Mouse (Mus musculus): Measurements from ENCODE around the gene Mertk. TPM values are rescaled to one million over a fixed set of nuclear protein-coding genes. Genes with fewer than 3 reads are reported as not detected.
"Not testable (repeated sequence)": the region's sequence is repeated elsewhere in the genome, so short reads cannot be mapped to it uniquely, and the experiment has no call there.

Mertk gene
- total and polyA plus RNA-seq, 2 experiments from 2014 or later = 3.0 to 6.3 TPM

GRCm38 (mm10) chr2:128693236-128693635 is 5.5 kb upstream of the Mertk start:
- no peak overlapping the region for H3K4me3 ChIP-seq (ENCODE audit: low read length)
- H3K36me3 ChIP-seq (ENCODE audit: insufficient read depth, low read length) = no peaks in the 10 kb centered on the region
- no peaks in the 10 kb centered on the region for H3K27me3 ChIP-seq (ENCODE audit: insufficient read depth, low read length)
- no peak for DNase-seq (ENCODE audit: low spot score)
- 65% methylated on average over 4 of the region's 4 CpGs for WGBS
- ATAC-seq = no peak
- H3K9me3 ChIP-seq (ENCODE audit: low read length) = no peaks in the 10 kb centered on the region
- TF ChIP-seq CTCF (IDR thresholded peaks at IDR 0.05; ENCODE audit: low read depth) = no peak
- H3K9ac ChIP-seq (replicated peaks; ENCODE audit: low read length) = no peak overlapping the region
- no peak overlapping the region for H3K27ac ChIP-seq
- H3K4me2 ChIP-seq (ENCODE audit: low read depth, low read length) = no peak overlapping the region
- H3K4me1 ChIP-seq (ENCODE audit: insufficient read depth, low read length) = no peaks in the 10 kb centered on the region

DNA sequence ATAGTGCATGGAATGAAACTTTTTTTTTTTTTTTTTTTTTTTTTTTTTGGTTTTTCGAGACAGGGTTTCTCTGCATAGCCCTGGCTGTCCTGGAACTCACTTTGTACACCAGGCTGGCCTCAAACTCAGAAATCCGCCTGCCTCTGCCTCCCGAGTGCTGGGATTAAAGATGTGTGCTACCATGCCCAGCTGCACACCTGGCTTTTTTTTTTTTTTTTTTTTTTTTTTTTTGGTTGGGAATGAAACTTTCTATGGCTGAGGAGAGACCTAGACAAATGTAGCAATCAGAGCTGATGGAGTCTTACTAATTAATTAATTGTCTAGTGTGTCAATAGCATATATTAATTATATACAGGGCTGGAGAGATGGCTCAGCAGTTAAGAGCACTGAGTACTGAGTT is 4.9 kb upstream of the Mertk start:
- H3K4me1 ChIP-seq (ENCODE audit: insufficient read depth, low read length); ATAC-seq; H3K9me3 ChIP-seq (ENCODE audit: low read length); DNase-seq (ENCODE audit: low spot score); H3K27ac ChIP-seq; H3K9ac ChIP-seq (replicated peaks; ENCODE audit: low read length); H3K36me3 ChIP-seq (ENCODE audit: insufficient read depth, low read length); H3K27me3 ChIP-seq (ENCODE audit: insufficient read depth, low read length); H3K4me3 ChIP-seq (ENCODE audit: low read length); H3K4me2 ChIP-seq (ENCODE audit: low read depth, low read length): not testable (repeated sequence)
- 81% methylated on average over 2 of the region's 3 CpGs for WGBS

DNA sequence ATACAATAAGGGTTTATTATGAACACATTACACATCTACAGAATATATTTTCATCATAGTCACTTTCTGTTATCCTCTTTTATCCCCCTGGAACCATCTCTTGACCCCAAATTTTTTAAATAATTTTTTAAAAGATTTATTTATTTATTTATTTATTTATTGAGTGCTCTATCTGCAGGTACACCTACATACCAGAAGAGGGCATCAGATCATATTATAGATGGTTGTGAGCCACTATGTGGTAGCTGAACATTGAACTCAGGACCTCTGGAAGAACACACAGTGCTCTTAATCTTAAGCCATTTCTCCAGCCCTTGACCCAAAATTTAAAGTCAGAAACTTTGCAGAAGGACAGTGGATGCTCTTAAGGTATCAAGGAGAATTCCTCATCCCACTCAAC is 4.2 kb upstream of the Mertk start:
- Histone ChIP-seq H3K27ac (no peak overlapping the region), H3K36me3 (ENCODE audit: insufficient read depth, low read length) (no peaks in the 10 kb centered on the region), H3K27me3 (ENCODE audit: insufficient read depth, low read length) (0 out of 2 replicates have a peak, but pooled peaks cover 3% of the 10 kb centered on the region), H3K9ac (replicated peaks; ENCODE audit: low read length) (no peak overlapping the region), H3K4me1 (ENCODE audit: insufficient read depth, low read length) (no peaks in the 10 kb centered on the region), H3K4me3 (ENCODE audit: low read length) (no peak overlapping the region), H3K4me2 (ENCODE audit: low read depth, low read length) (no peak overlapping the region), H3K9me3 (ENCODE audit: low read length) (no peaks in the 10 kb centered on the region)
- TF ChIP-seq CTCF (IDR thresholded peaks at IDR 0.05; ENCODE audit: low read depth) = no peak; the same call in 1 of the 2 replicates
- DNase-seq (ENCODE audit: low spot score) (no peak), ATAC-seq (no peak)

GRCm38 (mm10) chr2:128696426-128696825 is 2.3 kb upstream of the Mertk start:
- no peaks in the 10 kb centered on the region for H3K9me3 ChIP-seq (ENCODE audit: low read length)
- DNase-seq (ENCODE audit: low spot score) (no peak), ATAC-seq (no peak)
- no peak overlapping the region for H3K27ac ChIP-seq
- 0 out of 2 replicates have a peak, but pooled peaks cover 3% of the 10 kb centered on the region for H3K27me3 ChIP-seq (ENCODE audit: insufficient read depth, low read length)
- H3K4me1 ChIP-seq (ENCODE audit: insufficient read depth, low read length) = no peaks in the 10 kb centered on the region
- WGBS = 67% methylated on average over 3 of the region's 3 CpGs
- TF ChIP-seq CTCF (IDR thresholded peaks at IDR 0.05; ENCODE audit: low read depth) = no peak
- H3K4me2 ChIP-seq (ENCODE audit: low read depth, low read length) = no peak overlapping the region
- no peaks in the 10 kb centered on the region for H3K36me3 ChIP-seq (ENCODE audit: insufficient read depth, low read length)
- no peak overlapping the region for H3K9ac ChIP-seq (replicated peaks; ENCODE audit: low read length)
- H3K4me3 ChIP-seq (ENCODE audit: low read length) = no peak overlapping the region

DNA sequence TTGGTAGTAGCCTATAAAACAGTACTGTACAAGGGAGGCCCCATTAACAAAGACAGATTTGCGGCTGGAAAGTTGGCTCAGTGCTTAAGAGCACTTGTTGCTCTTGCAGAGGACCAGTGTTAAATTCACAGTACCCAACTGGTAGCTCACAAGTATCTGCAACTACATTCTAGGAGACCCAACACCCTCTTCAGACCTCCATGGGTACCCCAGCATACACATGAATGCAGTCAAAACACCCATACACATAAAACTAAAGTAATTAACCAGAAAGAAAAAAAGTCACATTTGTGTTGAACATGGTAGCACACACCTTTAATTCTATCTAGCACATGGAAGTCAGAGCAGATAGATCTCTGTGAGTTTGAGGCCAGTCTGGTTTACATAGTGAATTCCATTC is 1.7 kb upstream of the Mertk start:
- Histone ChIP-seq H3K36me3 (ENCODE audit: insufficient read depth, low read length) (no peaks in the 10 kb centered on the region), H3K27ac (no peak overlapping the region), H3K27me3 (ENCODE audit: insufficient read depth, low read length) (0 out of 2 replicates have a peak, but pooled peaks cover 3% of the 10 kb centered on the region), H3K4me3 (ENCODE audit: low read length) (no peak overlapping the region), H3K4me1 (ENCODE audit: insufficient read depth, low read length) (no peaks in the 10 kb centered on the region), H3K4me2 (ENCODE audit: low read depth, low read length) (no peak overlapping the region), H3K9ac (replicated peaks; ENCODE audit: low read length) (no peak overlapping the region), H3K9me3 (ENCODE audit: low read length) (no peaks in the 10 kb centered on the region)
- 89% methylated on average over 1 of the region's 1 CpGs for WGBS
- no peak for DNase-seq (ENCODE audit: low spot score)
- no peak for TF ChIP-seq CTCF (IDR thresholded peaks at IDR 0.05; ENCODE audit: low read depth)
- no peak for ATAC-seq

GRCm38 (mm10) chr2:128697566-128697965 is 1.2 kb upstream of the Mertk start:
- 55% methylated on average over 5 of the region's 5 CpGs for WGBS
- Histone ChIP-seq H3K4me3 (ENCODE audit: low read length) (no peak overlapping the region), H3K4me2 (ENCODE audit: low read depth, low read length) (peak overlapping the region; percentile 64), H3K4me1 (ENCODE audit: insufficient read depth, low read length) (no peaks in the 10 kb centered on the region), H3K27me3 (ENCODE audit: insufficient read depth, low read length) (0 out of 2 replicates have a peak, but pooled peaks cover 3% of the 10 kb centered on the region), H3K36me3 (ENCODE audit: insufficient read depth, low read length) (no peaks in the 10 kb centered on the region), H3K9me3 (ENCODE audit: low read length) (no peaks in the 10 kb centered on the region), H3K9ac (replicated peaks; ENCODE audit: low read length) (peak overlapping the region; percentile 52; the same call in 1 of the 2 replicates), H3K27ac (no peak overlapping the region)
- TF ChIP-seq CTCF (IDR thresholded peaks at IDR 0.05; ENCODE audit: low read depth) = no peak
- no peak for ATAC-seq
- no peak for DNase-seq (ENCODE audit: low spot score)

DNA sequence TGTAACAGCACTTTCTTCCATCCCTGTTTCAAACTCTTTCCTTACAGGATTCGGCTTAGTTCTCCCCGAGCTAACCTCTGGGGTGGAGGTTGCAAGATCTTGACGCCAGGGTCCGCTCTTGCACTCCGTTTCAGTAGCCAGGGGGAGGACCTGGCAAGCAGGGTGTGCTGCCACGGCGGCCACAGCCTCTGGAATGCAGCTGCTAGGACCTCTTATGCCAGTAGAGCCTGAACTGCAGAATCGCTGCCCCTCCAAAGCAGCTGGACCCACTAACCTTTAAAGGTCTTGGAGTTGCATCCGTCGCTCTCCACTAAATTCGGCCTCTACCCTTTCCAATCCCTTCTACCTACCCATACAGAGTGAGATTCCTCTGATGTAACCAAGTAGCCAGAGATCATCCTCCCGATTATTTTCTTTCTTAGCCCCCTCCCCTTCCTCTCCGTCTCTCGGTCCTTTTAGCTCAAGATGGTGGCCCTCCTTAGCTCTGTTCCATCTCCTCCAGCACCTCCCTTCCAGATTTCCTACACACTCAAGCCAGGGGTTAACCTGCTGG is 540 bp upstream of the Mertk start:
- peak overlapping the region; percentile 64 for H3K4me2 ChIP-seq (ENCODE audit: low read depth, low read length)
- H3K9me3 ChIP-seq (ENCODE audit: low read length) = no peaks in the 10 kb centered on the region
- 0 out of 2 replicates have a peak, but pooled peaks cover 3% of the 10 kb centered on the region for H3K27me3 ChIP-seq (ENCODE audit: insufficient read depth, low read length)
- H3K4me3 ChIP-seq (ENCODE audit: low read length) = peak overlapping the region; percentile 64
- peak overlapping the region; percentile 52 for H3K9ac ChIP-seq (replicated peaks; ENCODE audit: low read length)
- H3K27ac ChIP-seq = peak overlapping the region; percentile 79; the same call in 1 of the 2 replicates
- peak; percentile 91 for DNase-seq (ENCODE audit: low spot score)
- H3K36me3 ChIP-seq (ENCODE audit: insufficient read depth, low read length) = no peaks in the 10 kb centered on the region
- no peaks in the 10 kb centered on the region for H3K4me1 ChIP-seq (ENCODE audit: insufficient read depth, low read length)
- under 1% methylated on average over 14 of the region's 14 CpGs for WGBS
- peak; percentile 92 for ATAC-seq
- TF ChIP-seq CTCF (IDR thresholded peaks at IDR 0.05; ENCODE audit: low read depth) = peak; percentile 90
